Mouse (Mus musculus) gastrocnemius, postnatal 14 days (tissue): ENCODE data around the gene Anxa4. TPM values are rescaled to one million over a fixed set of nuclear protein-coding genes. Genes with fewer than 3 reads are reported as not detected.

Source experiments
- DNase-seq: peaks from one replicate; pipeline ENCODE4 v3.0.0; 2021; ENCODE audit warnings: mixed read lengths
- intact Hi-C: fragments of 180-260 bp; cut with DNase I; formaldehyde crosslinking; loops from one replicate; pipeline ENCODE4 v1.15.1; 2025; ENCODE audit warnings: low total_unique reads
- total RNA-seq, 2 experiments: library from RNA; stranded (reverse); gene quantifications; 2 replicates each; pipeline ENCODE4 v1.2.3; 2021

The Anxa4 gene
- total RNA-seq, 2 experiments from 2014 or later = 20.4 to 23.1 TPM

GRCm38 (mm10) chr6:86696213-86696612 is 97.2 kb downstream of the Anxa4 start:
- DNase-seq = no peak
- intact Hi-C loops = no loop called here

DNA sequence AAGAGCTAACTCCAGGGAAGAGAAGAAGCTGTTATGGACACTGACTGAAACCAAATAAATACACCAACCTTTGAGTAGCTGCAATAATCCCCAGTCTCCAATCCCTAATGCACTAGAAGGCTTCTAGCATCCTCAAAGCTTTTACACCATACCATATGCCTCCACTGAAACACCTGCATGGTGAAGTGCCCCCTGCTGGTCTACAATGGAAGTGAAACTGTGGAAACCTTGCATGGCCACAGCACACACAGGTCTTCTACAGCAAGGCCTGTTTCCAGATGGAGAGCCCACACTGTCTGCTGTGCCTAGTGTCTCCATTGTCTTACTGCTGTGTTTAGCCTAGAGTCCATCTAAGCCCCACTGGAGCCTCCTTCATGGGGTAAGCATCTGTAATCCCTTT is 98.9 kb downstream of the Anxa4 start:
- DNase-seq = no peak
- intact Hi-C loops = no loop called here

DNA sequence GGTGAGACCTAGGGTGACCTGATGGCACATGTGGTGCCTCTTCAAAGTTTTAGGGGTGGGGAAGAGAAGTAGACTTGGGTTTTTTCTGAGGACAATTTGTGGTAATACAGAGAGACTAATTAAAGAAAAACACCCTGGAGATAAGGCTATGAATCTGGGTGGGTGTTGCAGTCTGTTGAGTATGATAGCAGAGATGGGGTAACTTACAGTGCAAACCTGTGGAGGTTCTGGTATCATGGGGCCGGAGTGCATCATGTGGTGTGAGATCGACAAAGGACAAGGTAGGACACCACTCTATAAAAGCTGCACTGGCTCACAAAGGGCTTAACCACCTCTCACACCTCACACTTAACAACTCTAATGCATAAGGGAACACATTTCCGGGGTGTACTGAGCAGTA is 103.7 kb downstream of the Anxa4 start:
- intact Hi-C loops = no loop called here
- DNase-seq = no peak

DNA sequence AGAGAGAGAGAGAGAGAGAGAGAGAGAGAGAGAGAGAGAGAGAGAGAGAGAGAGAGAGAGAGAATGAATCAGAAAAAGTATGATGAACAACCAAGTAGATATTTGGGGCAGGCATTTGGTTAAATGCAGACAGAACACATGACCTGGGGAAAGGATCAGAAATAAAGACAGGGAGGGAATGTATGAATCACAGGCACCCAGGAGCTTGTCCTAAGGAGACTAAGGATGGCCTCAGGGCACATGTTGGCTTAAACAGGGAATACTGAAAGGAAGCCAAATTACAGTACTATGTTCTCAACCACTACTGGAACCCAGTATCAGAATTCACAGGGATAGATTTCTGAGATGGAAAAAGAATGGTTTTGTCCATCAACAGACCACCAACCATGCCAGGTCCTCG is 106.4 kb downstream of the Anxa4 start:
- intact Hi-C loops = no loop called here
- DNase-seq = no peak

Other genes starting within 250 kb of the Anxa4 start
- under 1 TPM in 1 of 2 experiments, not detected in 1; 0.13 TPM for gene Asprv1, start 165.4 kb downstream of the Anxa4 start, total RNA-seq
- gene Mxd1, start 124.4 kb downstream of the Anxa4 start, total RNA-seq = 1 to 10 TPM; 3.9 to 4.0 TPM
- 10 to 100 TPM; 67.5 to 78.2 TPM for gene Snrnp27, start 109.1 kb downstream of the Anxa4 start, total RNA-seq
- gene Gmcl1, start 60.2 kb downstream of the Anxa4 start, total RNA-seq = 1 to 10 TPM; 3.4 to 3.8 TPM
- 10 to 100 TPM; 27.8 to 30.8 TPM for gene Aak1, start 55.9 kb upstream of the Anxa4 start, total RNA-seq
- gene Nfu1, start 215.7 kb upstream of the Anxa4 start, total RNA-seq = 10 to 100 TPM; 59.8 to 63.5 TPM
- 10 to 100 TPM; 29.3 to 32.6 TPM for gene Gfpt1, start 249.3 kb upstream of the Anxa4 start, total RNA-seq